Mouse (Mus musculus) ovary, postnatal 10 days (tissue): ENCODE measurements around the gene Mettl16.

ENCODE experiments used
- DNase-seq: peaks from one replicate; pipeline ENCODE4 v3.0.0; 2022; ENCODE audit warnings: low spot score

Mettl16 gene

GRCm38 (mm10) chr11:74847919-74848521, 77.4 kb downstream of the Mettl16 start:
- DNase-seq = no peak

DNA sequence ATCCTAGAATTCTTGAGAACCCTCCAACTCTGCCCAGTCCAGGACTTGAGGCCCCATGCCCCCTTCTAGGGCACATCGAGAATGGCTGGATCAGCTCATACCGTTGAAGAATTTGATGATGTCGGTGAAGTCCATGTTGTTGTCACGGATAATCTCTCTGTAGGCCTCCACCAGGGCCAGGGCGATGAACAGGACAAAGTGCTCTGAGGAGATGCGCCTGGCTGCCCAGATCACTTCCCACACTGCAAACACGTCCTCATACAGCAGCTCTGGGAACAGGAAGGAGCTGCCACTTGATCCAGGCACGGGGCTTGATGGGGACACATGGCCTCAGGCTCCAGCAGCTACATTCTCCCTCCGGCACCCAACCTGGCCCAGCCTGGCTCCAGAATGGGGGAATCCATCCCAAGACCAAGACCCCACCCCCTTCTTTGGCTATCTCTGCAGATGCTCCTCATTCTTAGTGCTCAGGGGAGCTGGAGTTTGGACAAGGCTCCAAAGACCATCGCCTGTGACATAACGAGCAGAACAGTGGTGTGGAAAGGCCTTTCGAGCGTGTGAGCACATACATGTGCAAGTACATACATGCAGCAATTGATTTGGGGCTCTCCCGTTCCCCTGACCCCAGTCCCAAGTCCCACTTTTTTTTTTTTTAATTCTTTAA, 80.5 kb downstream of the Mettl16 start:
- DNase-seq = no peak

GRCm38 (mm10) chr11:74857756-74858155, 87.1 kb downstream of the Mettl16 start:
- no peak for DNase-seq

DNA sequence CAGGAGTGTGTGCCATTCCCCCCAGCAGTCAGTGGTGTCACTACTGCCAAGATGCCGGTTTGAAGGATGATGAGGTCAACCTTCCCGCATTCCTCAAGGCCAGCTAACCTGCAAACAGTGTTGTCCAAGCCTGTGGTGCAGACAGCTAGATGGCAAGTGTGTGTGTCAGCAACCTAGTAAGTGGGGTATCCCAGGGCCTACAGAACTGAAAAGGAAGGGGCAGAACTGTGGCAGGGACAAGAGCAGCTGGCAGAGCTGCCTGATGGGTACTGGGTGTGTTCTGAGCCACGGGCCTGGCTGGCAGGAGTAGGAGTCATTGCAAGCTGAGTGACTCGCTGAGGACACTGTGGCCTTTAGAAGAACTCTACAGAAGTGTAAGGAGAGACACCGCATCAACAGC, 91.5 kb downstream of the Mettl16 start:
- no peak for DNase-seq

DNA sequence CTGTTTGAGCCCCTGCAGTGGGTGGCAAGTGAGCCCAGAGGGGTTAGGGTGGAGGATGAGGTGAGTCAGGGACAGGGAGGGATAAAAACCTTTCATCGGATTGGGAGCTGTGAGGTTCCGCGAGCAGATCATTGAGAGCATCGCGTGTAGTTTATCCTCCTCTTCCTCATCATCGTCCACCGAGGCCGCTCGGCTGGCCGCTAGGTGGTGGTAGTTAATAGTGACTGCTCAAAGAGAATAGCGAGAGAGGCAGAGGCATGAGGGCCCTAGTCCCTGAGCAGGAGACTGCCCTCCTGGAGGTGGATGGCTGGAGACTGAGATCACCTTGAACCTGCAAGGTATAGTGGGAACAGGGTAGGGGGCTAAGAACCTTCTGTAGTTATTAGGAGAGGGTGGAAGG, 92.8 kb downstream of the Mettl16 start:
- DNase-seq = no peak

- no peak for DNase-seq
These were observed 93.8 kb downstream of the Mettl16 start for GRCm38 (mm10) chr11:74864421-74864820.

GRCm38 (mm10) chr11:74865252-74865651, 94.6 kb downstream of the Mettl16 start:
- no peak for DNase-seq

DNA sequence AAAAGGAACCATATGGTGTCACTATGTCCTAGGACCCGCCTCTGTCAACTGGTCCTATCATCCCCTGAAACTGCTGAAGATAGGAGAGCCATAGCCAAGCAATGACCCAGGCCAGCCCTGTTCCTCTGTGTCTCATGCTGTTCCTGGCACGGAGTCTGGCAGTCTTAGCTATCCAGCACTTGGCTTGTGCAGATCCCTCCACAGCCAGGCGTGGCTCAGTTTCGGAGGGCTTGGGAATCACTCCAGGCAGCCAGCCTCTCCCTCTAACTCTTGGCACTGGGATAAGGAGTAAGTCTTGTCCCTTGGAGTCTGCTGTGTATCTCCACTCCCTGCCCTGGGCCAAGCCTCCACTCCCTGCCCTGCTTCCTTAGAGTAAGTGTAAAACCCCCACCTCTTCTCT, 96.0 kb downstream of the Mettl16 start:
- DNase-seq = peak; percentile 24

GRCm38 (mm10) chr11:74867181-74867580, 96.6 kb downstream of the Mettl16 start:
- no peak for DNase-seq

DNA sequence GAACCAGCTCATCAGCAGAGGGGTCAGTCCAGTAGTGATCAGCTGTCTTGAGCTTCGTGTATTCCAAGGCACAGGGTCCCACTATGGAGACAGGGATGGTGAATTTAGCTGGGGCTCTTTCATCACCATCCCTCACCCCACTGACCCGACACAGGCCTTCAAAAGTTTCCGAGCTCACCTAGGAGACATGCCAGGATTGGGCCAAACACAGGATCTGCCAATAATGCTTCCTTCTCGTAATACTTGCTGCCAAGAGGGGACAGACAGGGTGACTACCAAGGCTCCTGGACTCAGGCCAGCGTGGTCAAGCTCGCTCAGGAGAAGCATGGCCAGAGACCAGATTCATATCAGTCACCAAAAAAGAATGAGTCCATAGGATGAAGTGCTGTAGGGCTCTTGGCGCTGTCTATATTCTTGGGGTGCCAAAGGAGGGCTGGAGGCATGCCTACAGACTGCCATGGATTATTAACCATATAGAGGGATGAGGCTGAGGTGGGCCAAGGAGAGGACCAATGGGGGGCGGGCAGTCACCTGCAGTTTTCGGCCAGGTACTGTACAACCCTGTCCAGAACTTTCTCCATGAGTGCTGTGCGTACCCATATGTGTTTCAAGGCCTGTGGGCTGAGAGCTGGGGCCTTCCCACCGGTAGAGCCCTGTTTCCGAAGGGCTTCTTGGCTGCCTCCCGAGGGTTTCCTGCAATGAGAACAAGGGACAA, 97.6 kb downstream of the Mettl16 start:
- no peak for DNase-seq

DNA sequence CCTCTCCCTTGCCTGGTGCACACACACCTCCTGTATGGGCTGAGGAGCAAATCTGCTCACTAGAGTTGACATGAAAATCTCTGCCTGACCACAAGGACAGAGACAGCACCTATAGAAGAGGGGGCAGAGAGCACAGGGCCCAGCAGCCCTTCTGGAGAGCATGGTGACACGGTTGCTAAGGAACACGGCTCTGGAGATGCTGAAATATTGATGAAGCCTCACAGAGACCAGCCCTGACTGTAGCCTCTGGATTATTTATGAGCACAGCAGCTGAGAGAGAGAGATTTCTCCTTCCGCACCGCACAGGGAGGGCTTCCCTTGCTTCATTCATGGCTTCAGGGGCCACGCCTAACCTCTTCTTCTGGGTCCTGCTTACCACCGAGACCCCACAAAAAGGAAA, 99.0 kb downstream of the Mettl16 start:
- no peak for DNase-seq

GRCm38 (mm10) chr11:74870544-74870943, 99.9 kb downstream of the Mettl16 start:
- DNase-seq = no peak

DNA sequence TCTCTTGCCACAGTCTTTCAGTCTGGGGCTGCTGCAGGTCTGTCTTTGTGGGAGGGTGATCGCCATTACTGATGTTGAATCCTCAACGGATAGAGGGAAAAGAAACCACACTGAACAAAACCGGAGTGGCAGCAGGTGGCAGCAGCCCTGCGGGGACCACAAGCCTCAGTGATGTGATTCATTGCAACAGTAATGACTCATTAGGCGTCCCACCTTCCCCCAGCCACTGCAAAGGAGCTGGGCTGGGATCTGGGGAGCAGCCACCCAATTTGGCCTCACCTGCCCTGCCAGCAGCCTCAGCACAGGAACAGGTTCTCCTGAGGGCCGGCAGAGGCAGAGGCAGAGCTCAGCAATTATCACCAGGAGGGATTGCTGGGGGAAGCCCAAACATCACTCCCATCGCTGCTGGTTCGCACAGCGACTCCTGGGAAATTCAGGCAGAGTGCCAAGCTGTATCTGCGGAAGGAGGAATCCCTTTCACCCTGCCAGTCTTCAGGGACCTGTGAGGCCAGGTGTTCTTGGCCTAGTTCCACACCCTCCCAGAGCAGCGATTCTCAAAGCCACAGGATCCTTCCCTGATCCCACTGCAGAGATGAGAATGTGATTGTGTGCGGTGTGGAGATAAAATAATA, 100.5 kb downstream of the Mettl16 start:
- no peak for DNase-seq

DNA sequence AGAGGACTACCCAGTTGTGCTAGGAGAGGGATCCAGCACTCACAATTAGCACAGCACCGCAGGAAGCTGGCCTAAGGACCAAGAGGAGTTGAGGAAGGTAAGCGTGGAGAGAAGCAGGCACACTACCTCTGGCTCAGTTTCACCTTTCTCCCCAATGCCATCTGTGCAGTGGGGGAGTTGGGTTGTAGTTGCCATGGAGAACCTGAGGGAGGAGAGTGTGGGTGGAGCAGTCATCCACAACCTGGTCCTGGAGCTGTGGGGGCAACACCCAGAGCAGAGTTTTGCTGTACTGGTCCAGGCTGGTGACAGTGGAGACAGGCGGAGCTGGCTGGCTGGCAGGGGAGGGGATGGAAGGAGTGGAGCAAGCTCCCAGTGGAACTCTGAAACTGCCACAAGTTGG, 104.0 kb downstream of the Mettl16 start:
- no peak for DNase-seq

DNA sequence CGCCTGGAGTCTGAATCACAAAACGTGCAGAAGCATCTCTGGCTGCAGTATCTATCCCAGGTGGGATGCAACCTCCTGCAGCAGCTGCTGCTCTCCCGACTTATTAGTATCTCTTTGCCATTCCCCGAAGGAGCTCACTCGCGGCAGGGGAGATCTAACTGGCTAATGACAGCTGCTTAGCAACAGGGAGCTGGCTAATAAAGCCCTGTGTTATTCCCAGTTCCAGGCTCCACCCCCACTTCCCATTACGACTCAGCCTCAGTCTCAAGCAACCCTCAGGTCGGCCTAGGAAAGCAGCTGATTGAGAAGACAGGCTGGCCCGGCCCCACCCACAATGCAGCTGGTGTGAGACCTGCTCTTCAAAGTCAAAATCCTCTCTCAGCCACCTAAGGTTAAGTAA, 106.2 kb downstream of the Mettl16 start:
- no peak for DNase-seq
